Mouse (Mus musculus): ENCODE results near the gene Tmem11. TPM values are rescaled to one million over a fixed set of nuclear protein-coding genes. Genes with fewer than 3 reads are reported as not detected.

Tmem11 gene
- total and polyA plus RNA-seq, 3 experiments, result 29.6 to 60.2 (median 38.0) TPM

DNA sequence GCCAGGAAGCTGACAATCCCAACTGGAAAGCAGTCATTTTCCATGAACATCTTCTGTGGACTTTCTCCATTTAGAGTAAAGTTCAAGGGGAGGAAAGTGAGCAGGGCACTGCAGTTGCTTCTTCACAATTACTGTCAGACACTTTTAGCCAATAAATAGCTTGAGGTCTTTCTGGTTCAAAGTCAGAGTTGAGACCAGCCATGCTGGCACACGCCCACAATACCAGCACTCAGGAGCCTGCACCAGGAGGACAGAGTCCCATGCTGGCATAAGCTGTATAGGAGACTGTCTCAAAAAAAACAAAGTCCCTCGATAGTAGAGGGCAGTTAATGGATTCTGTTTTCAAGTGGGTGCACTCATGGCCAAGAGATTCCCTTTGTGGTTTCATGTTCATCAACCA is 13.1 kb downstream of the Tmem11 start:
- H3K36me3 ChIP-seq (replicated peaks), result peaks cover 98% of the 10 kb centered on the region
- DNase-seq (ENCODE audit: low spot score), result no peak
- H3K4me1 ChIP-seq (ENCODE audit: insufficient read depth, low read depth, low read length), result peaks cover 50% of the 10 kb centered on the region
- H3K9me3 ChIP-seq (replicated peaks), result no peaks in the 10 kb centered on the region
- no peak for ATAC-seq (ENCODE audit: extremely low read depth, insufficient number of reproducible peaks, low FRiP score, poor library complexity, severe bottlenecking)
- H3K27me3 ChIP-seq (ENCODE audit: insufficient read depth, low read length), result no peaks in the 10 kb centered on the region
- H3K4me3 ChIP-seq (ENCODE audit: low read depth, low read length), result no peak overlapping the region
- TF ChIP-seq GATA1 (IDR thresholded peaks at IDR 0.05; ENCODE audit: borderline replicate concordance, low read length) (no peak), POLR2AphosphoS5 (IDR thresholded peaks at IDR 0.05; ENCODE audit: insufficient replicate concordance, low read depth, low read length) (no peak), TAL1 (conservative IDR thresholded peaks at IDR 0.05; ENCODE audit: low read depth, low read length) (no peak), CTCF (IDR thresholded peaks at IDR 0.05; ENCODE audit: low read depth, low read length) (no peak), GATA2 (IDR thresholded peaks at IDR 0.05; ENCODE audit: borderline replicate concordance, low read depth, low read length) (no peak)

GRCm38 (mm10) chr11:60864916-60865315 is 14.2 kb downstream of the Tmem11 start:
- Histone ChIP-seq H3K27me3 (ENCODE audit: insufficient read depth, low read length) (no peaks in the 10 kb centered on the region), H3K36me3 (replicated peaks) (peaks cover 97% of the 10 kb centered on the region), H3K4me3 (ENCODE audit: low read depth, low read length) (peak overlapping the region; percentile 39), H3K9me3 (replicated peaks) (no peaks in the 10 kb centered on the region), H3K4me1 (ENCODE audit: insufficient read depth, low read depth, low read length) (peaks cover 49% of the 10 kb centered on the region)
- ATAC-seq (ENCODE audit: extremely low read depth, insufficient number of reproducible peaks, low FRiP score, poor library complexity, severe bottlenecking) (no peak), DNase-seq (ENCODE audit: low spot score) (no peak)
- TF ChIP-seq TAL1 (conservative IDR thresholded peaks at IDR 0.05; ENCODE audit: low read depth, low read length), result no peak
- no peak; the same call in 1 of the 2 replicates for TF ChIP-seq POLR2AphosphoS5 (IDR thresholded peaks at IDR 0.05; ENCODE audit: insufficient replicate concordance, low read depth, low read length)
- TF ChIP-seq GATA2 (IDR thresholded peaks at IDR 0.05; ENCODE audit: borderline replicate concordance, low read depth, low read length), result no peak
- TF ChIP-seq CTCF (IDR thresholded peaks at IDR 0.05; ENCODE audit: low read depth, low read length), result no peak
- no peak for TF ChIP-seq GATA1 (IDR thresholded peaks at IDR 0.05; ENCODE audit: borderline replicate concordance, low read length)

DNA sequence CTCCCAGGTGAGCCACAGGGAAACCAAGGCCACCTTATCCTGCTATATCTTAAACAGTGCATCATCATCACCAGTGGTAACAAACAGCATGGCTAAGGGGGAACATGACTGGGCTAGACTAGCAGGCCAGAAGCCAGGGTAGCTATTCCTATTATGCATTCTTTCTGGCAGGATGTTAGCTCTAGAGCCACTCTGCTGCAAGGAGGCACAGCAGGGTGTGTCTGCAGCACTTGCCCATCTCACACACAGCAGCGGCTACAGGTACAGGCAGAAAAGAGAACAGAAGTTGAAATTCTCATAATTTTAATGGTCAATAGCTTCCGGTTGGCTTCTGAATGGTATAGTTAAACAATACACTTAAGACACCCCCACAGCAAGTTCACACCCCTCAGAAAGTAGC is 14.9 kb downstream of the Tmem11 start:
- Histone ChIP-seq H3K27me3 (ENCODE audit: insufficient read depth, low read length) (no peaks in the 10 kb centered on the region), H3K4me1 (ENCODE audit: insufficient read depth, low read depth, low read length) (peaks cover 43% of the 10 kb centered on the region), H3K36me3 (replicated peaks) (peaks cover 95% of the 10 kb centered on the region), H3K4me3 (ENCODE audit: low read depth, low read length) (no peak overlapping the region), H3K9me3 (replicated peaks) (no peaks in the 10 kb centered on the region)
- TF ChIP-seq GATA1 (IDR thresholded peaks at IDR 0.05; ENCODE audit: borderline replicate concordance, low read length) (no peak), POLR2AphosphoS5 (IDR thresholded peaks at IDR 0.05; ENCODE audit: insufficient replicate concordance, low read depth, low read length) (no peak), GATA2 (IDR thresholded peaks at IDR 0.05; ENCODE audit: borderline replicate concordance, low read depth, low read length) (no peak), TAL1 (conservative IDR thresholded peaks at IDR 0.05; ENCODE audit: low read depth, low read length) (no peak), CTCF (IDR thresholded peaks at IDR 0.05; ENCODE audit: low read depth, low read length) (no peak)
- DNase-seq (ENCODE audit: low spot score) (no peak), ATAC-seq (ENCODE audit: extremely low read depth, insufficient number of reproducible peaks, low FRiP score, poor library complexity, severe bottlenecking) (no peak)

- TF ChIP-seq TAL1 (conservative IDR thresholded peaks at IDR 0.05; ENCODE audit: low read depth, low read length), result no peak
- no peak for TF ChIP-seq GATA2 (IDR thresholded peaks at IDR 0.05; ENCODE audit: borderline replicate concordance, low read depth, low read length)
- TF ChIP-seq GATA1 (IDR thresholded peaks at IDR 0.05; ENCODE audit: borderline replicate concordance, low read length), result no peak
- no peak for TF ChIP-seq CTCF (IDR thresholded peaks at IDR 0.05; ENCODE audit: low read depth, low read length)
- TF ChIP-seq POLR2AphosphoS5 (IDR thresholded peaks at IDR 0.05; ENCODE audit: insufficient replicate concordance, low read depth, low read length), result no peak
- DNase-seq (ENCODE audit: low spot score), result no peak
- peaks cover 49% of the 10 kb centered on the region for H3K4me1 ChIP-seq (ENCODE audit: insufficient read depth, low read depth, low read length)
- peaks cover 95% of the 10 kb centered on the region for H3K36me3 ChIP-seq (replicated peaks)
- no peak overlapping the region for H3K4me3 ChIP-seq (ENCODE audit: low read depth, low read length)
- ATAC-seq (ENCODE audit: extremely low read depth, insufficient number of reproducible peaks, low FRiP score, poor library complexity, severe bottlenecking), result no peak
- no peaks in the 10 kb centered on the region for H3K27me3 ChIP-seq (ENCODE audit: insufficient read depth, low read length)
- H3K9me3 ChIP-seq (replicated peaks), result no peaks in the 10 kb centered on the region
Measured at GRCm38 (mm10) chr11:60863196-60863595, 15.9 kb downstream of the Tmem11 start.

GRCm38 (mm10) chr11:60861993-60862392 is 17.1 kb downstream of the Tmem11 start:
- no peaks in the 10 kb centered on the region for H3K9me3 ChIP-seq (replicated peaks)
- ATAC-seq (ENCODE audit: extremely low read depth, insufficient number of reproducible peaks, low FRiP score, poor library complexity, severe bottlenecking) (no peak), DNase-seq (ENCODE audit: low spot score) (no peak)
- no peak for TF ChIP-seq TAL1 (conservative IDR thresholded peaks at IDR 0.05; ENCODE audit: low read depth, low read length)
- TF ChIP-seq CTCF (IDR thresholded peaks at IDR 0.05; ENCODE audit: low read depth, low read length), result no peak
- TF ChIP-seq GATA1 (IDR thresholded peaks at IDR 0.05; ENCODE audit: borderline replicate concordance, low read length), result no peak
- no peak for TF ChIP-seq GATA2 (IDR thresholded peaks at IDR 0.05; ENCODE audit: borderline replicate concordance, low read depth, low read length)
- no peak for TF ChIP-seq POLR2AphosphoS5 (IDR thresholded peaks at IDR 0.05; ENCODE audit: insufficient replicate concordance, low read depth, low read length)
- H3K4me3 ChIP-seq (ENCODE audit: low read depth, low read length), result no peak overlapping the region
- H3K4me1 ChIP-seq (ENCODE audit: insufficient read depth, low read depth, low read length), result peaks cover 40% of the 10 kb centered on the region
- H3K36me3 ChIP-seq (replicated peaks), result peaks cover 95% of the 10 kb centered on the region
- H3K27me3 ChIP-seq (ENCODE audit: insufficient read depth, low read length), result no peaks in the 10 kb centered on the region

DNA sequence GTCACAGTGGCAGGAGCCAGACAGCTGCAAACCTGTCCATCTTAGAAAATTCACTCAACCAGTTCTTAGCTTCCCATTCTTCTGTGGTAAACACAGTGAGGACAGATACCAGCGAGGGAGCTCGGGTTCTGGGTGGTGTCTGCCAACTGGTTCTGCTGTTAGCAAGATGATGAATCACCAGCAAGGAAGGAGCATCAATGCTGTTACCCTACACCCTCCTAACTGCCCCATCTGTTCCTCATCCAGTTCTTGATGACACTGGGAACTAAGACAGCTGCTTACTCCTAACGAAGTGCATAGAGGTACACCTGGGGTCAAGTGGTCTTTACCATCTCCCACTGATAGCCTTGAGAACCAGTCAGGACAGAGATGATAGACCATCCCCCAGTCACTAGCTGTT is 22.5 kb downstream of the Tmem11 start:
- Histone ChIP-seq H3K4me1 (ENCODE audit: insufficient read depth, low read depth, low read length) (peaks cover 13% of the 10 kb centered on the region), H3K36me3 (replicated peaks) (peaks cover 93% of the 10 kb centered on the region), H3K27me3 (ENCODE audit: insufficient read depth, low read length) (no peaks in the 10 kb centered on the region), H3K9me3 (replicated peaks) (no peaks in the 10 kb centered on the region), H3K4me3 (ENCODE audit: low read depth, low read length) (no peak overlapping the region)
- ATAC-seq (ENCODE audit: extremely low read depth, insufficient number of reproducible peaks, low FRiP score, poor library complexity, severe bottlenecking) (no peak), DNase-seq (ENCODE audit: low spot score) (no peak)
- no peak for TF ChIP-seq CTCF (IDR thresholded peaks at IDR 0.05; ENCODE audit: low read depth, low read length)
- TF ChIP-seq GATA2 (IDR thresholded peaks at IDR 0.05; ENCODE audit: borderline replicate concordance, low read depth, low read length), result no peak
- TF ChIP-seq TAL1 (conservative IDR thresholded peaks at IDR 0.05; ENCODE audit: low read depth, low read length), result no peak
- TF ChIP-seq GATA1 (IDR thresholded peaks at IDR 0.05; ENCODE audit: borderline replicate concordance, low read length), result no peak
- no peak for TF ChIP-seq POLR2AphosphoS5 (IDR thresholded peaks at IDR 0.05; ENCODE audit: insufficient replicate concordance, low read depth, low read length)

All from G1E (cell line).